Mouse (Mus musculus): Measurements from ENCODE around the gene Vmn1r127. TPM values are rescaled to one million over a fixed set of nuclear protein-coding genes. Genes with fewer than 3 reads are reported as not detected.
"Not testable (repeated sequence)": the region's sequence is repeated elsewhere in the genome, so short reads cannot be mapped to it uniquely, and the experiment has no call there.

Vmn1r127 gene
- not detected for total RNA-seq (2021)
- long read RNA-seq, result 0 reads

DNA sequence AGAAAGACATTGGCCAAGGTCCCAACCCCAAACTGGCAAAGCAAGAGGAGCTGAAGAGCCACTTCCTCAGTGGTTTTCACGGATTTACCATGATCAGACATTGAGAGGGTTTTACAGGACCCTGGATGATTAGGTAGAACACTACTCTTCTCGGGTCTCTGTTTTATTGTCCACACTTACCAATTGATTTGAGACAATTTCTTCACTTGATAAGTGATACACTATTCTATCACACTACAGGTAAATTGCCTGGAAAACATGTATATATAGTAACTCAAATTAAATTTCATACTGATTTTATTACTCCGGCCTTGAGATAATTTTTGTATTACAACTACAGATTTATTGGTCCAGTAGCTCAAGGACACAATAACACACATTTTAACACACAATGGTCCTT is at the start of gene Vmn1r127:
Vmn1r127 (minus strand) TSS at position 101 of the 400 bp plus-strand sequence.
- DNase-seq (ENCODE audit: low spot score in 2 of 2), result not testable (repeated sequence)

DNA sequence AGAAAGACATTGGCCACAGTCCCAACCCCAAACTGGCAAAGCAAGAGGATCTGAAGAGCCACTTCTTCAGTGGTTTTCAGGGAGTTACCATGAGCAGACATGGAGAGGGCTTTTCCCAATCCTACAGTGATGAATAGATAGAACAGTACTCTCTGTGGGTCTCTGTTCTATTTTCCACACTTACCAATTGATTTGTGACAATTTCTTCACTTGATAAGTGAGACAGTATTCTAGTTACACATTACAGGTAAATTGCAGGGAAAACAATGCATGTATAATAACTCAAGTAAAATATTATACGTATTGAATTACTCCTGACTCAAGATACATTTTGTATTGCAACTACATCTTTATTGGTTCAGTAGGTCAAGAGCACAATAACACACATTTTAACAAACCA is 41.5 kb upstream of the Vmn1r127 start, which contains the start of gene Vmn1r129:
Vmn1r129 (minus strand) TSS at position 101 of the 400 bp plus-strand sequence.
- not testable (repeated sequence) for DNase-seq (ENCODE audit: low spot score in 2 of 2)

DNA sequence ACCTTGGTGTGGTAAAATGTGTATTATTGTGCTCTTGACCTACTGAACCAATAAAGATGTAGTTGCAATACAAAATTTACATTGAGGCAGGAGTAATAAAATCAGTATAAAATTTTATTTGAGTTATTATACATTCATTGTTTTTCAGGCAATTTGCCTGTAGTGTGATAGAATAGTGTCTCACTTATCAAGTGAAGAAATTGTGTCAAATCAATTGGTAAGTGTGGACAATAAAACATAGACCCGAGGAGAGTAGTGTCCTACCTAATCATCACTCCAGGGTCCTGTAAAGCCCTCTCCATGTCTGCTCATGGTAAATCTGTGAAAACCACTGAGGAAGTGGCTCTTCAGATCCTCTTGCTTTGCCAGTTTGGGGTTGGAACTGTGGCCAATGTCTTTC is 29.4 kb upstream of the Vmn1r127 start, which contains the start of gene Vmn1r128:
Vmn1r128 (plus strand) TSS at position 301 of the 400 bp plus-strand sequence.
- not testable (repeated sequence) for DNase-seq (ENCODE audit: low spot score in 2 of 2)

DNA sequence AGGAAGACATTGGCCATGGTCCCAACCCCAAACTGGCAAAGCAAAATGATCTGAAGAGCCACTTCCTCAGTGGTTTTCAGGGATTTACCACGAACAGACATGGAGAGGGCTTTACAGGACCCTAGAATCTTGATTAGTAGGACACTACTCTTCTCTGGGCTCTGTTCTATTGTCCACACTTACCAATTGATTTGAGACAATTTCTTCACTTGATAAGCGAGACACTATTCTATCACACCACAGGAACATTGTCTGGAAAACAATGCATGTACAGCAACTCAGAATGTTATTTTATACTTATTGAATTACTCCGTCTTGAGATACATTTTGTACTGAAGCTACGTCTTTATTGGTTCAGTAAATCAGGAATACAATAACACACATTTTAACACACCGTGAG is 18.3 kb downstream of the Vmn1r127 start, which contains the start of gene Vmn1r126:
Vmn1r126 (minus strand) TSS at position 101 of the 400 bp plus-strand sequence.
- not testable (repeated sequence) for DNase-seq (ENCODE audit: low spot score in 2 of 2)

DNA sequence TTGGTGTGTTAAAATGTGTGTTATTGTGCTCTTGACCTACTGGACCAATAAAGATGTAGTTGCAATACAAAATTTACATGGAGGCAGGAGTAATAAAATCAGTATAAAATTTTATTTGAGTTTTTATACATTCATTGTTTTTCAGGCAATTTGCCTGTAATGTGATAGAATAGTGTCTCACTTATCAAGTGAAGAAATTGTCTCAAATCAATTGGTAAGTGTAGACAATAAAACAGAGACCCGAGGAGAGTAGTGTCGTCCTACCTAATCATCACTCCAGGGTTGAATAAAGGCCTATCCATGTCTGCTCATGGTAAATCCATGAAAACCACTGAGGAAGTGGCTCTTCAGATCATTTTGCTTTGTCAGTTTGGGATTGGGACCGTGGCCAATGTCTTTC is 47.8 kb downstream of the Vmn1r127 start, which contains the start of gene Vmn1r125:
Vmn1r125 (plus strand) TSS at position 301 of the 400 bp plus-strand sequence.
- DNase-seq (ENCODE audit: low spot score in 2 of 2), result not testable (repeated sequence)

Other genes with a start within 250 kb of the Vmn1r127 start
- gene Vmn1r121, start 221.3 kb downstream of the Vmn1r127 start, total RNA-seq (2021), result not detected
- gene Vmn1r122, start 185.7 kb downstream of the Vmn1r127 start, total RNA-seq (2021), result not detected
- not detected for gene Vmn1r123, start 157.7 kb downstream of the Vmn1r127 start, total RNA-seq (2021)
- not detected for gene Gm5157, start 129.4 kb downstream of the Vmn1r127 start, total RNA-seq (2021)
- gene Vmn1r124, start 59.2 kb downstream of the Vmn1r127 start, total RNA-seq (2021), result not detected
- gene Vmn1r125, start 47.7 kb downstream of the Vmn1r127 start, total RNA-seq (2021), result not detected
- not detected for gene Vmn1r126, start 18.4 kb downstream of the Vmn1r127 start, total RNA-seq (2021)
- not detected for gene Vmn1r128, start 29.5 kb upstream of the Vmn1r127 start, total RNA-seq (2021)
- gene Vmn1r129, start 41.4 kb upstream of the Vmn1r127 start, total RNA-seq (2021), result not detected
- gene Gm6882, start 112.9 kb upstream of the Vmn1r127 start, total RNA-seq (2021), result not detected
- not detected for gene Vmn1r130, start 191.9 kb upstream of the Vmn1r127 start, total RNA-seq (2021)
- not detected for gene Vmn1r131, start 226.2 kb upstream of the Vmn1r127 start, total RNA-seq (2021)

All from layer of hippocampus, adult 18-20 months (tissue).